Mouse (Mus musculus) stomach, embryonic 16.5 days (tissue): ENCODE results near the gene Kbtbd3. TPM values are rescaled to one million over a fixed set of nuclear protein-coding genes. Genes with fewer than 3 reads are reported as not detected.
A peak's percentile ranks its signal among the peaks of the same experiment; 100 is the strongest.

ENCODE experiments used
- ATAC-seq: fragments of 200-750 bp; cut with Nextera tagmentation; 2 replicates; pipeline ENCODE4 v1.8.0; 2017; ENCODE audit warnings: moderate number of reproducible peaks, moderate TSS enrichment; ENCODE audit not compliant: insufficient read depth, low FRiP score
- H3K27ac ChIP-seq: fragments of 300-500 bp; sonication (generic); 2 replicates; pipeline ENCODE4 v1.5.1; 2014; ENCODE audit warnings: low read length
- H3K27me3 ChIP-seq: fragments of 300-500 bp; sonication (generic); 2 replicates; pipeline ENCODE4 v1.6.1; 2014; ENCODE audit warnings: low read length, control low read depth, mixed read lengths; ENCODE audit not compliant: control insufficient read depth, insufficient read depth
- H3K36me3 ChIP-seq: fragments of 300-500 bp; sonication (generic); 2 replicates; pipeline ENCODE4 v1.6.1; 2014; ENCODE audit warnings: low read length; ENCODE audit not compliant: control insufficient read depth, insufficient read depth
- H3K4me1 ChIP-seq: fragments of 300-500 bp; sonication (generic); 2 replicates; pipeline ENCODE4 v1.6.1; 2014; ENCODE audit warnings: low read length, control low read depth, mixed read lengths; ENCODE audit not compliant: control insufficient read depth, insufficient read depth
- H3K4me2 ChIP-seq: fragments of 300-500 bp; sonication (generic); 2 replicates; pipeline ENCODE4 v1.6.1; 2014; ENCODE audit warnings: low read depth, low read length, mixed read lengths
- H3K4me3 ChIP-seq: fragments of 300-500 bp; sonication (generic); replicated peaks from 2 replicates; pipeline ENCODE4 v1.5.1; 2014; ENCODE audit warnings: mild to moderate bottlenecking, low read length
- H3K9ac ChIP-seq: fragments of 300-500 bp; sonication (generic); 2 replicates; pipeline ENCODE4 v1.6.1; 2014; ENCODE audit warnings: low read length
- H3K9me3 ChIP-seq: fragments of 300-500 bp; sonication (generic); replicated peaks from 2 replicates; pipeline ENCODE4 v1.6.1; 2016; ENCODE audit warnings: low read length, control low read depth; ENCODE audit not compliant: control insufficient read depth
- WGBS: fragments of 180-500 bp; shearing (Covaris S2); extraction: QIAGEN DNeasy Blood & Tissue Kit; methylation state at CpG from one replicate; pipeline ENCODE4 v1.1.7; 2014; 5-methylcytosine and 5-hydroxymethylcytosine counted together
- polyA plus RNA-seq: library from polyadenylated mRNA; unstranded; fragments of >200 nt; fragmentation: Nextera tagmentation; extraction: Ambion mirVana; gene quantifications from 2 replicates; pipeline ENCODE4 v1.2.1, GENCODE M21; 2015

The Kbtbd3 gene
- polyA plus RNA-seq, 1 experiment from 2014 or later: 7.8 TPM

DNA sequence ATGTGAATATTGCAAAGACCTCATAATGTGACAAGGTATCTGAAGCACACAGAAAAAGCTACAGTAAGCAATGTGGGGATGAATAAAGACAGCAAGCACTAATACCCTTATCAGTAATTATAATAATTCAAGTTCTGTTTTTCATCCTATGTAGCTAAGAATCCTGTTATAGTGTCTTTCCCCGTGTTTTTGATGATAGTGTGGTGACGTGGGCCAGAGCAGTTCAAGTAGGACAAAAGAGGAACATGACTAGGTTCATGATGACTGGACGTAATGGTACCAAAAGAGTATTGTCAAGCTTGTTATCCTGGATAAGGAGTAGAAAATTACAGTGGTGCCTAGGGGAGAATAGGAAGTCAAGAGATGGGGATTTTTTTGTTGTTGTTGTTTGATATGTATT is 1.1 kb downstream of the Kbtbd3 start:
- peak overlapping the region; percentile 83 for H3K4me3 ChIP-seq
- no peaks in the 10 kb centered on the region for H3K36me3 ChIP-seq
- peaks cover 14% of the 10 kb centered on the region; the same call in 1 of the 2 replicates for H3K4me1 ChIP-seq
- peak overlapping the region; percentile 79 for H3K4me2 ChIP-seq
- no peaks in the 10 kb centered on the region for H3K27me3 ChIP-seq
- 67% methylated on average over 3 of the region's 3 CpGs for WGBS
- no peaks in the 10 kb centered on the region for H3K9me3 ChIP-seq
- ATAC-seq: no peak
- no peak overlapping the region for H3K27ac ChIP-seq
- H3K9ac ChIP-seq: peak overlapping the region; percentile 91; the same call in 1 of the 2 replicates

DNA sequence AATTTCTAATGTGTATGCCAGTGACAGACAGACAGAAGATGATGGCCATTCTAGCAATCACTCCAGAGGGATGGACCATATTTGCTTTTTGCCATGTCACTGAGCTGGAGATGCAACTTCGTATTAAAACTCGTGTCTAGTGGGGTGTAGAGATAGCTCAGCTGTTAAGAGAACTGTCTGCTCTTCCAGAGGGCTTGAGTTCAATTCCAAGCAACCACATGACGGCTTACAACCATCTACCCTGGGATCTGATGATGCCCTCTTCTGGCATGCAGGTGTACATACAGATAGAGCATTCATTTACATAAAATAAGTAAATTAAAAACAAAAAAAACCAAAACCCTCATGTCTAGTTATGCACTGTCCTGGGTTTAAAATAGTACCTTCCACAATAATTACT is 1.5 kb downstream of the Kbtbd3 start:
- Histone ChIP-seq H3K9me3 (no peaks in the 10 kb centered on the region), H3K9ac (no peak overlapping the region), H3K36me3 (no peaks in the 10 kb centered on the region), H3K4me1 (peaks cover 14% of the 10 kb centered on the region; the same call in 1 of the 2 replicates), H3K27ac (no peak overlapping the region), H3K27me3 (no peaks in the 10 kb centered on the region), H3K4me2 (no peak overlapping the region), H3K4me3 (no peak overlapping the region)
- WGBS: 91% methylated on average over 3 of the region's 3 CpGs
- ATAC-seq: no peak

- WGBS: 85% methylated on average over 4 of the region's 4 CpGs
Observed at GRCm38 (mm10) chr9:4313946-4314345, 4.3 kb downstream of the Kbtbd3 start.

GRCm38 (mm10) chr9:4315746-4316145 is 6.1 kb downstream of the Kbtbd3 start:
- no peaks in the 10 kb centered on the region for H3K9me3 ChIP-seq
- H3K27ac ChIP-seq: no peak overlapping the region
- no peaks in the 10 kb centered on the region for H3K27me3 ChIP-seq
- no peak overlapping the region for H3K9ac ChIP-seq
- no peaks in the 10 kb centered on the region for H3K36me3 ChIP-seq
- 85% methylated on average over 2 of the region's 2 CpGs for WGBS
- no peak overlapping the region for H3K4me3 ChIP-seq
- ATAC-seq: no peak
- no peak overlapping the region for H3K4me2 ChIP-seq
- 0 out of 2 replicates have a peak, but pooled peaks cover 2% of the 10 kb centered on the region for H3K4me1 ChIP-seq

More at GRCm38 (mm10) chr9:4313946-4314345, 4.3 kb downstream of the Kbtbd3 start:
- ATAC-seq: no peak
- Histone ChIP-seq H3K36me3 (no peaks in the 10 kb centered on the region), H3K4me3 (no peak overlapping the region), H3K4me1 (peaks cover 8% of the 10 kb centered on the region; the same call in 1 of the 2 replicates), H3K4me2 (no peak overlapping the region), H3K9ac (no peak overlapping the region), H3K9me3 (no peaks in the 10 kb centered on the region), H3K27ac (no peak overlapping the region), H3K27me3 (no peaks in the 10 kb centered on the region)

DNA sequence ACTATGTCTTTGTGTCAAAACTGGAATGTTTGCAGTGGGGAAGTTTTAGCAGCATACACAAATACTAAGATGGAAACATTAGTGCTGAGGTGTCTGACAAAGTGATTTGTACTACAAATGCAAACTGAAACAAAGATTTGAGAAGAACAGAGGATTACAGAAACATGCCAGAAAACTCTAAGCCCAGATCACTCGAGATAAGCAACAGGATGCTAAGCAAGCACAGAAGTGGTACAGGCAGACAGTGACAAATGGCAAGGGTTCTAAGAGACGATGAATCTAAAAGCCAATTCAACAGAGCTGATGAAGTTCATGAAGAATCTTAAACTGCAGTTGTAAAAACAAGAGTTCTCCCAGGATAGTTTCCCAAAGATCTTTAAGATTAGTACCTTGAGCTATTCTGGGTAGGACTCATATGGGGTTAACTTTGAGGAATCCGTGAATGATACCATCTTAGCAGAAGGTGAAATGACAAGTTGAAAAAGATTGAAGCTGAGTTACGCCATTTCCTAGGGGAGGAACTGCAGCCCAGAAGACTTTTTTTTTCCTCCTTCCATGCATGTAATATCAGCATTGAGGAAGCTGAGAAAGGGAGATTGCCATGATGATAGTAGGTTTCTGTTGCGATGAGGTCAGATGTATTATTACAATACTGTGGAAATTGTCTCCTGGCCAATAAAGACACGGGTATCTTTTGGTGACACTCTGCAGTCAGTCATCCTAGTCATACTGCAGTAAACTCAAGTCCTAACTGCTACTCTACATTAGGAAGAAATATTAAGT is 9.5 kb downstream of the Kbtbd3 start:
- Histone ChIP-seq H3K27me3 (no peaks in the 10 kb centered on the region), H3K9ac (no peak overlapping the region), H3K4me3 (no peak overlapping the region), H3K36me3 (no peaks in the 10 kb centered on the region), H3K4me1 (no peaks in the 10 kb centered on the region), H3K9me3 (no peaks in the 10 kb centered on the region), H3K27ac (no peak overlapping the region), H3K4me2 (no peak overlapping the region)
- ATAC-seq: no peak
- WGBS: 69% methylated on average over 6 of the region's 6 CpGs

DNA sequence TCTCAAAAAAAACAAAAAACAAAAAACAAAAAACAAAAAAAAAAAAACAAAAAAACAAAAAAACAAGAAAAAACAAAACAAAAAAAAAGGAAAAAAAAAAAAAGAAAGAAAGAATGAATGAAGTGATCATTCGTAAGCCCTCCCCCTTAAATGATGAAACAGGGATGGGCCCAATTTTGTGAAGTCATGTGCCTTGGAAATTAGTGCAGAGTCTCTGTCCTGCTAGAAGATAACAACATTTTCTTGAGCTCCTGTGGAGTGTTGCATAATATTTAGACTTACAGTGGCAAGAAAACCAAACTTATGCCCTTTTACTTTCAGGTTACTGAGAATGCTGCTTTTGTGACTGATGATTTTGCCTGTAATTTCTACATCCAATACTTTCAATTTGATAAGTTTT is 43.5 kb downstream of the Kbtbd3 start:
- Histone ChIP-seq H3K36me3 (no peaks in the 10 kb centered on the region), H3K9ac (no peak overlapping the region), H3K27me3 (no peaks in the 10 kb centered on the region), H3K9me3 (no peaks in the 10 kb centered on the region), H3K4me2 (no peak overlapping the region), H3K27ac (no peak overlapping the region), H3K4me1 (no peaks in the 10 kb centered on the region), H3K4me3 (no peak overlapping the region)
- ATAC-seq: no peak
- WGBS: 90% methylated on average over 1 of the region's 1 CpGs

DNA sequence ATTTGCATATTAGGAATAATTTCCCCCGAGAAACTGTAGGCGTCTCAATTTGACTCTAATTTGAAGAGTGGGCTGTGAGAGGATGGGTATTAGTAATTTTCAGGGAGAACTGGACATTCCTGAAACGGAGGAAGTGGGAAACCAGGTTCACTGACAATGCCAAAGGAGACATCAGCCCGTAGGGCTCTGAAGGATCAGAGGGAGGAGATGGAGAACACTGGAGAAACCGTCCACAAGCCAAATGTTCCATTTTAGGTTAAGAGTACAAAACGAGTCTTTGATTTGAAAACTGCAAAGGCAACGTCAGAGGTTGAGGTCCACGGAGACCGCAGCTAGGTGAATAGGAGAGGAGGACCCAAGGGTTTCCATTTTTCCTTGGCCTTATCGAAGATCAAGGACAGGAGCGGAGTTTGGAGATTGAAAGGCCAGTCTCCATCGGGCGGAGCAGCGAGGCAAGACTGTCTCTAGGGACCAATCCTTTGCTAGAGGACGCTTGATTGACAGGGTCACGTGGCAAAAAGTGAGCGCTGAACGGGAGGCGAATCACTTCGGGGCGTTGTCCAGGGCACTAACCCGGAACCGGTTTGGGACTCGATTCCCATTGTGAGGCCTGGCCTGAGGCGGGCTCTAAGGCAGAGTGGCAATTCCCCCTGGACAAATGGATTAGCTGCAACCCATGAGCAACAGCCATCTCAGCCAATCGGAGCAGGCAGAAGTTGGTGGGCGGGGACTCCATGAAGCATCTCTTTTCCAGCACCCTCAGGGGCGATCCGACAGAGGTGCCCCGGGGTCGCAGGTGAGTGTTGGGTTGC is 66.4 kb downstream of the Kbtbd3 start, which contains the start of gene Msantd4:
Gene Msantd4 (plus strand): TSS at position 735 of the 812 bp plus-strand sequence.
- Histone ChIP-seq H3K9ac (peak within 1 kb of the TSS; percentile 80), H3K4me3 (peak within 1 kb of the TSS; percentile 70), H3K27me3 (no peaks in the 10 kb centered on the region), H3K9me3 (no peaks in the 10 kb centered on the region), H3K4me1 (peaks cover 10% of the 10 kb centered on the region; the same call in 1 of the 2 replicates), H3K27ac (peak within 1 kb of the TSS; percentile 77), H3K4me2 (peak within 1 kb of the TSS; percentile 71), H3K36me3 (no peaks in the 10 kb centered on the region)
- ATAC-seq: peak; percentile 100
- WGBS: 3% methylated on average over 31 of the region's 31 CpGs

DNA sequence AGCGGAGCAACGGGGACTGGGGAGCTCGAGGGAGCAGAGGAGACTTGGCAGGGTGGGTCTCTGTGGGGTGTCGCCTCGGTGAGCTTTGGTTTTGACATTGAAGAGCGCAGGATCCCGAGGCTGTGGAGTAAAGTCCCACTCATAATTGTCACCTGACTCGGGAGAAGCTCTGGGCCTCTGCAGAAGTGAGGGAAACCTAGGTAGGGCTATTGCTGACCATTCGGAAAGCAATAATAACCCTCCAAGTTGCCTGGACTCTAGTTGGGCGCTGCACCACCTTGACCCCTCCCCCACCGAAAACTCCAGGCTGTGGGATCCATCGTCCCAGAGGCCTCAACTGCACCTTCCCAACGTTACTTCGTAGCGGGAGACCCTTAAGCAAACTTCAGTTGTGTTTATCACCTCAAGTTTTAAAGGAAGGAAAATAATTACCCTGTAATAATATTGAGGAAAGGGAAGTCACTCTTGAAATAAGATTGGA is 67.0 kb downstream of the Kbtbd3 start:
- no peak; the same call in 1 of the 2 replicates for ATAC-seq
- H3K4me3 ChIP-seq: peak overlapping the region; percentile 70
- H3K4me2 ChIP-seq: peak overlapping the region; percentile 66
- 0% methylated on average over 15 of the region's 15 CpGs for WGBS
- H3K27ac ChIP-seq: peak overlapping the region; percentile 76
- H3K9me3 ChIP-seq: no peaks in the 10 kb centered on the region
- H3K4me1 ChIP-seq: peaks cover 10% of the 10 kb centered on the region; the same call in 1 of the 2 replicates
- H3K27me3 ChIP-seq: no peaks in the 10 kb centered on the region
- H3K36me3 ChIP-seq: no peaks in the 10 kb centered on the region
- peak overlapping the region; percentile 80 for H3K9ac ChIP-seq
